Mouse (Mus musculus): Measurements from ENCODE around the gene Aif1. TPM values are rescaled to one million over a fixed set of nuclear protein-coding genes. Genes with fewer than 3 reads are reported as not detected.
"Not testable (repeated sequence)": the region's sequence is repeated elsewhere in the genome, so short reads cannot be mapped to it uniquely, and the experiment has no call there.

Gene Aif1
- polyA plus RNA-seq, 1 experiment from 2014 or later: 22.8 TPM

- WGBS (ENCODE audit: insufficient replicate concordance): 75% methylated on average over 12 of the region's 12 CpGs
- peaks cover 37% of the 10 kb centered on the region for H3K4me1 ChIP-seq (ENCODE audit: control insufficient read depth, low read depth, low read length)
- H3K9ac ChIP-seq (ENCODE audit: low read depth, low read length); H3K9me3 ChIP-seq (replicated peaks; ENCODE audit: control insufficient read depth, low read length); H3K27me3 ChIP-seq (ENCODE audit: control insufficient read depth, insufficient read depth, low read depth, low read length); H3K36me3 ChIP-seq (ENCODE audit: control insufficient read depth, insufficient read depth); H3K4me3 ChIP-seq (ENCODE audit: low read depth, low read length); H3K4me2 ChIP-seq (ENCODE audit: low read depth, low read length); ATAC-seq (ENCODE audit: low read depth): not testable (repeated sequence)
- 0 out of 2 replicates have a peak overlapping the region, but pooled peaks have one; percentile 2 for H3K27ac ChIP-seq (ENCODE audit: low read length)
Measured at GRCm38 (mm10) chr17:35124261-35124896, 51.5 kb downstream of the Aif1 start.

GRCm38 (mm10) chr17:35123287-35123686, 52.6 kb downstream of the Aif1 start:
- peaks cover 32% of the 10 kb centered on the region for H3K4me1 ChIP-seq (ENCODE audit: control insufficient read depth, low read depth, low read length)
- not testable (repeated sequence) for H3K27me3 ChIP-seq (ENCODE audit: control insufficient read depth, insufficient read depth, low read depth, low read length); H3K4me3 ChIP-seq (ENCODE audit: low read depth, low read length); H3K27ac ChIP-seq (ENCODE audit: low read length); H3K36me3 ChIP-seq (ENCODE audit: control insufficient read depth, insufficient read depth); H3K9me3 ChIP-seq (replicated peaks; ENCODE audit: control insufficient read depth, low read length); H3K4me2 ChIP-seq (ENCODE audit: low read depth, low read length); ATAC-seq (ENCODE audit: low read depth); H3K9ac ChIP-seq (ENCODE audit: low read depth, low read length)
- 89% methylated on average over 9 of the region's 9 CpGs for WGBS (ENCODE audit: insufficient replicate concordance)

GRCm38 (mm10) chr17:35121871-35122303, 54.0 kb downstream of the Aif1 start, which contains the start of gene Csnk2b:
Csnk2b (minus strand) TSS chr17:35122053.
- Histone ChIP-seq H3K4me2 (ENCODE audit: low read depth, low read length) (peak within 1 kb of the TSS; percentile 94), H3K27ac (ENCODE audit: low read length) (peak within 1 kb of the TSS; percentile 95), H3K9ac (ENCODE audit: low read depth, low read length) (peak within 1 kb of the TSS; percentile 97), H3K4me3 (ENCODE audit: low read depth, low read length) (peak within 1 kb of the TSS; percentile 97), H3K9me3 (replicated peaks; ENCODE audit: control insufficient read depth, low read length) (no peaks in the 10 kb centered on the region), H3K4me1 (ENCODE audit: control insufficient read depth, low read depth, low read length) (peaks cover 23% of the 10 kb centered on the region), H3K27me3 (ENCODE audit: control insufficient read depth, insufficient read depth, low read depth, low read length) (no peaks in the 10 kb centered on the region), H3K36me3 (ENCODE audit: control insufficient read depth, insufficient read depth) (peaks cover 20% of the 10 kb centered on the region)
- 1% methylated on average over 19 of the region's 19 CpGs for WGBS (ENCODE audit: insufficient replicate concordance)
- ATAC-seq (ENCODE audit: low read depth): no peak

GRCm38 (mm10) chr17:35121143-35121799, 54.6 kb downstream of the Aif1 start, which contains the start of gene Gpank1:
Gpank1 (plus strand) TSS chr17:35121455.
- Histone ChIP-seq H3K27ac (ENCODE audit: low read length) (peak within 1 kb of the TSS; percentile 95), H3K9me3 (replicated peaks; ENCODE audit: control insufficient read depth, low read length) (no peaks in the 10 kb centered on the region), H3K4me1 (ENCODE audit: control insufficient read depth, low read depth, low read length) (peaks cover 17% of the 10 kb centered on the region), H3K27me3 (ENCODE audit: control insufficient read depth, insufficient read depth, low read depth, low read length) (no peaks in the 10 kb centered on the region), H3K4me3 (ENCODE audit: low read depth, low read length) (peak within 1 kb of the TSS; percentile 97), H3K36me3 (ENCODE audit: control insufficient read depth, insufficient read depth) (peaks cover 25% of the 10 kb centered on the region), H3K9ac (ENCODE audit: low read depth, low read length) (peak within 1 kb of the TSS; percentile 97), H3K4me2 (ENCODE audit: low read depth, low read length) (peak within 1 kb of the TSS; percentile 94)
- WGBS (ENCODE audit: insufficient replicate concordance): under 1% methylated on average over 50 of the region's 50 CpGs
- ATAC-seq (ENCODE audit: low read depth): peak; percentile 94

Small RNA genes lying within 50 kb of the gene (microRNA-seq; reads per million reads assigned to microRNA genes)
- not detected for gene Mir6973a
- gene Mir6974: not detected

Other genes starting within 250 kb of the Aif1 start
- gene Neu1, start 244.8 kb downstream of the Aif1 start, polyA plus RNA-seq (2015; fragmentation: Nextera tagmentation; extraction: Ambion mirVana): 17.8 and 20.6 TPM in 2 replicates
- 0.05 TPM in 1 of 2 replicates, not detected in the other for gene Hspa1b, start 216.8 kb downstream of the Aif1 start, polyA plus RNA-seq (2015; fragmentation: Nextera tagmentation; extraction: Ambion mirVana)
- not detected in 2 replicates for gene Gm20481, start 206.2 kb downstream of the Aif1 start, polyA plus RNA-seq (2015; fragmentation: Nextera tagmentation; extraction: Ambion mirVana)
- gene Hspa1a, start 203.9 kb downstream of the Aif1 start, polyA plus RNA-seq (2015; fragmentation: Nextera tagmentation; extraction: Ambion mirVana): 0.87 and 1.5 TPM in 2 replicates
- 0.21 and 0.27 TPM in 2 replicates for gene Hspa1l, start 203.4 kb downstream of the Aif1 start, polyA plus RNA-seq (2015; fragmentation: Nextera tagmentation; extraction: Ambion mirVana)
- gene Lsm2, start 194.2 kb downstream of the Aif1 start, polyA plus RNA-seq (2015; fragmentation: Nextera tagmentation; extraction: Ambion mirVana): 97.6 and 103 TPM in 2 replicates
- gene Vars, start 175.1 kb downstream of the Aif1 start, polyA plus RNA-seq (2015; fragmentation: Nextera tagmentation; extraction: Ambion mirVana): 82.2 and 90.1 TPM in 2 replicates
- gene Vwa7, start 159.5 kb downstream of the Aif1 start, polyA plus RNA-seq (2015; fragmentation: Nextera tagmentation; extraction: Ambion mirVana): 0.09 and 0.13 TPM in 2 replicates
- gene Sapcd1, start 148.1 kb downstream of the Aif1 start, polyA plus RNA-seq (2015; fragmentation: Nextera tagmentation; extraction: Ambion mirVana): 2.2 and 2.6 TPM in 2 replicates
- gene Msh5, start 129.3 kb downstream of the Aif1 start, polyA plus RNA-seq (2015; fragmentation: Nextera tagmentation; extraction: Ambion mirVana): 4.2 and 4.6 TPM in 2 replicates
- 112 and 121 TPM in 2 replicates for gene Clic1, start 126.1 kb downstream of the Aif1 start, polyA plus RNA-seq (2015; fragmentation: Nextera tagmentation; extraction: Ambion mirVana)
- 16.3 and 18.1 TPM in 2 replicates for gene Ddah2, start 117.0 kb downstream of the Aif1 start, polyA plus RNA-seq (2015; fragmentation: Nextera tagmentation; extraction: Ambion mirVana)
- gene Ly6g6c, start 110.7 kb downstream of the Aif1 start, polyA plus RNA-seq (2015; fragmentation: Nextera tagmentation; extraction: Ambion mirVana): 0.24 and 0.37 TPM in 2 replicates
- gene Mpig6b, start 109.9 kb downstream of the Aif1 start, polyA plus RNA-seq (2015; fragmentation: Nextera tagmentation; extraction: Ambion mirVana): 3.4 and 4.5 TPM in 2 replicates
- gene Ly6g6e, start 99.2 kb downstream of the Aif1 start, polyA plus RNA-seq (2015; fragmentation: Nextera tagmentation; extraction: Ambion mirVana): 0.17 TPM in 1 of 2 replicates, not detected in the other
- 0.55 and 0.77 TPM in 2 replicates for gene Ly6g6d, start 98.0 kb downstream of the Aif1 start, polyA plus RNA-seq (2015; fragmentation: Nextera tagmentation; extraction: Ambion mirVana)
- gene Ly6g6f, start 90.5 kb downstream of the Aif1 start, polyA plus RNA-seq (2015; fragmentation: Nextera tagmentation; extraction: Ambion mirVana): 4.0 and 5.7 TPM in 2 replicates
- 47.4 and 52.1 TPM in 2 replicates for gene Abhd16a, start 86.8 kb downstream of the Aif1 start, polyA plus RNA-seq (2015; fragmentation: Nextera tagmentation; extraction: Ambion mirVana)
- not detected in 2 replicates for gene Ly6g5c, start 67.8 kb downstream of the Aif1 start, polyA plus RNA-seq (2015; fragmentation: Nextera tagmentation; extraction: Ambion mirVana)
- gene Ly6g5b, start 60.6 kb downstream of the Aif1 start, polyA plus RNA-seq (2015; fragmentation: Nextera tagmentation; extraction: Ambion mirVana): 0.33 and 0.35 TPM in 2 replicates
- 12.4 and 12.9 TPM in 2 replicates for gene Gpank1, start 54.6 kb downstream of the Aif1 start, polyA plus RNA-seq (2015; fragmentation: Nextera tagmentation; extraction: Ambion mirVana)
- gene Csnk2b, start 54.0 kb downstream of the Aif1 start, polyA plus RNA-seq (2015; fragmentation: Nextera tagmentation; extraction: Ambion mirVana): 115 and 123 TPM in 2 replicates
- 2.7 TPM in 2 replicates for gene D17H6S53E, start 49.7 kb downstream of the Aif1 start, polyA plus RNA-seq (2015; fragmentation: Nextera tagmentation; extraction: Ambion mirVana)
- gene Apom, start 44.0 kb downstream of the Aif1 start, polyA plus RNA-seq (2015; fragmentation: Nextera tagmentation; extraction: Ambion mirVana): 959 and 972 TPM in 2 replicates
- 19.7 and 21.4 TPM in 2 replicates for gene Bag6, start 40.9 kb downstream of the Aif1 start, polyA plus RNA-seq (2015; fragmentation: Nextera tagmentation; extraction: Ambion mirVana)
- 38.4 and 45.0 TPM in 2 replicates for gene Prrc2a, start 11.2 kb downstream of the Aif1 start, polyA plus RNA-seq (2015; fragmentation: Nextera tagmentation; extraction: Ambion mirVana)
- gene Lst1, start 12.4 kb upstream of the Aif1 start, polyA plus RNA-seq (2015; fragmentation: Nextera tagmentation; extraction: Ambion mirVana): 38.8 and 41.4 TPM in 2 replicates
- gene Ltb, start 18.4 kb upstream of the Aif1 start, polyA plus RNA-seq (2015; fragmentation: Nextera tagmentation; extraction: Ambion mirVana): 1.2 and 2.4 TPM in 2 replicates
- gene Tnf, start 25.9 kb upstream of the Aif1 start, polyA plus RNA-seq (2015; fragmentation: Nextera tagmentation; extraction: Ambion mirVana): 0.36 and 0.48 TPM in 2 replicates
- gene Lta, start 29.3 kb upstream of the Aif1 start, polyA plus RNA-seq (2015; fragmentation: Nextera tagmentation; extraction: Ambion mirVana): not detected in 2 replicates
- gene Gm16181, start 44.8 kb upstream of the Aif1 start, polyA plus RNA-seq (2015; fragmentation: Nextera tagmentation; extraction: Ambion mirVana): not detected in 2 replicates
- gene Atp6v1g2, start 57.6 kb upstream of the Aif1 start, polyA plus RNA-seq (2015; fragmentation: Nextera tagmentation; extraction: Ambion mirVana): 0.58 and 1.0 TPM in 2 replicates
- 2.8 and 2.9 TPM in 2 replicates for gene Nfkbil1, start 59.7 kb upstream of the Aif1 start, polyA plus RNA-seq (2015; fragmentation: Nextera tagmentation; extraction: Ambion mirVana)
- gene Ddx39b, start 65.7 kb upstream of the Aif1 start, polyA plus RNA-seq (2015; fragmentation: Nextera tagmentation; extraction: Ambion mirVana): 128 and 133 TPM in 2 replicates
- 98.3 and 107 TPM in 2 replicates for gene H2-D1, start 86.7 kb upstream of the Aif1 start, polyA plus RNA-seq (2015; fragmentation: Nextera tagmentation; extraction: Ambion mirVana)
- gene H2-Q1, start 144.3 kb upstream of the Aif1 start, polyA plus RNA-seq (2015; fragmentation: Nextera tagmentation; extraction: Ambion mirVana): 0.56 and 0.77 TPM in 2 replicates
- 1.3 and 2.6 TPM in 2 replicates for gene H2-Q2, start 166.2 kb upstream of the Aif1 start, polyA plus RNA-seq (2015; fragmentation: Nextera tagmentation; extraction: Ambion mirVana)
- gene H2-Q4, start 203.5 kb upstream of the Aif1 start, polyA plus RNA-seq (2015; fragmentation: Nextera tagmentation; extraction: Ambion mirVana): 2.1 and 2.5 TPM in 2 replicates
- 8.7 and 9.7 TPM in 2 replicates for gene H2-Q6, start 248.8 kb upstream of the Aif1 start, polyA plus RNA-seq (2015; fragmentation: Nextera tagmentation; extraction: Ambion mirVana)